Mouse (Mus musculus) ES-E14 (cell line): ENCODE data around the gene Calhm6.

ENCODE experiments used
- CHD2 ChIP-seq: IDR thresholded peaks from 2 replicates; pipeline ENCODE4 v1.6.1; 2014; ENCODE audit warnings: mild to moderate bottlenecking, low read depth, low read length, inconsistent platforms
- HCFC1 ChIP-seq: IDR thresholded peaks from 2 replicates; pipeline ENCODE4 v1.6.1; 2012; ENCODE audit warnings: low read length, inconsistent platforms, borderline replicate concordance; ENCODE audit not compliant: insufficient read depth
- MAFK ChIP-seq: IDR thresholded peaks from 2 replicates; pipeline ENCODE4 v1.6.1; 2014; ENCODE audit warnings: mild to moderate bottlenecking, low read depth, low read length, inconsistent platforms; ENCODE audit not compliant: insufficient read depth
- ZC3H11A ChIP-seq: IDR thresholded peaks from 2 replicates; pipeline ENCODE4 v1.6.1; 2012; ENCODE audit warnings: low read depth, mild to moderate bottlenecking, inconsistent platforms, low read length, borderline replicate concordance
- ZNF384 ChIP-seq: IDR thresholded peaks from 2 replicates; pipeline ENCODE4 v1.6.1; 2012; ENCODE audit warnings: low read depth, low read length, inconsistent platforms

DNA sequence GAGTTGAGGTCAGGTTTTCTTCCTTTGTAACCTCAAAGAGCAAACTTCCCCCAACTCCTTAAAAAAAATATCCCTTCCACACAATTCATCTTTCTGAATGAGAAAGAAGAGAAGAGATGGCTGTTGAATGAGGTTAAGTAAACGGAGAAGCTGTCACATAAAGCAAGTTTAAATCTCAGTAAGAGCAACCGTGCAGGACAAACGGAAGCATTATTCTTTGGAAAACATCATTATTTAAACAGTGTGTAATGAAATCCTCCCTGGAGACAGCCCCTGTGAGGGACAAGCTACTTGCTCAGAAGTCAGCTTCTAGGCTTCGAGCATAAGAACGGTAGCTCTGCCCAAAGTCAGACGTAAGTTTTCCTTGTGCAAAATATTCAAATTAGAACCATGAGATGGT, 22.7 kb upstream of the Calhm6 start:
- no peak for TF ChIP-seq MAFK
- no peak for TF ChIP-seq CHD2
- TF ChIP-seq HCFC1: no peak
- no peak for TF ChIP-seq ZC3H11A
- TF ChIP-seq ZNF384: no peak
